Mouse (Mus musculus) small intestine, adult 2 months (tissue): ENCODE results near the gene Eid1. TPM values are rescaled to one million over a fixed set of nuclear protein-coding genes. Genes with fewer than 3 reads are reported as not detected.

Source experiments
- H3K27ac ChIP-seq: fragments of 200-500 bp; 2 replicates; pipeline ENCODE4 v1.5.1; 2012; ENCODE audit warnings: low read depth, low read length, control low read depth, inconsistent platforms; ENCODE audit not compliant: insufficient read depth
- H3K27me3 ChIP-seq: fragments of 200-500 bp; 2 replicates; pipeline ENCODE4 v1.6.1; 2012; ENCODE audit warnings: mild to moderate bottlenecking, moderate library complexity, low read length, inconsistent platforms; ENCODE audit not compliant: control insufficient read depth, insufficient read depth
- H3K36me3 ChIP-seq: fragments of 200-500 bp; 2 replicates; pipeline ENCODE4 v1.6.1; 2012; ENCODE audit warnings: mild to moderate bottlenecking, low read length, control low read depth, inconsistent platforms; ENCODE audit not compliant: control insufficient read depth, insufficient read depth
- H3K4me1 ChIP-seq: fragments of 200-500 bp; 2 replicates; pipeline ENCODE4 v1.6.1; 2012; ENCODE audit warnings: low read length, inconsistent platforms, mixed read lengths; ENCODE audit not compliant: control insufficient read depth, insufficient read depth, insufficient read length
- H3K4me3 ChIP-seq: fragments of 200-500 bp; 2 replicates; pipeline ENCODE4 v1.5.1; 2012; ENCODE audit warnings: low read depth, mild to moderate bottlenecking, control low read depth, inconsistent platforms, low read length, moderate library complexity
- CTCF ChIP-seq: fragments of 200-500 bp; IDR thresholded peaks from 2 replicates; pipeline ENCODE4 v1.5.1; 2012; ENCODE audit warnings: low read depth, mild to moderate bottlenecking, control low read depth, inconsistent platforms, low read length, moderate library complexity, mixed read lengths; ENCODE audit not compliant: insufficient replicate concordance, insufficient read length; ENCODE audit errors: extremely low read depth
- POLR2A ChIP-seq: fragments of 200-500 bp; IDR thresholded peaks from 2 replicates; pipeline ENCODE4 v1.6.1; 2012; ENCODE audit warnings: low read depth, mild to moderate bottlenecking, control low read depth, inconsistent platforms, low read length, moderate library complexity
- WGBS: fragments of 180-500 bp; shearing (Covaris S2); methylation state at CpG from one replicate; pipeline ENCODE4 v1.1.7; 2018; 5-methylcytosine and 5-hydroxymethylcytosine counted together
- polyA plus RNA-seq: library from polyadenylated mRNA; depleted of rRNA; stranded (reverse); fragments of >200 nt; gene quantifications from 2 replicates; pipeline ENCODE4 v1.2.3, GENCODE M21; 2012

The Eid1 gene
- polyA plus RNA-seq, 1 experiment, result 5.3 TPM

GRCm38 (mm10) chr2:125637331-125637730 lies 35.6 kb upstream of the Eid1 start:
- Histone ChIP-seq H3K4me1 (no peaks in the 10 kb centered on the region), H3K27me3 (no peaks in the 10 kb centered on the region), H3K27ac (no peak overlapping the region), H3K36me3 (no peaks in the 10 kb centered on the region), H3K4me3 (no peak overlapping the region)
- WGBS, result 65% methylated on average over 7 of the region's 7 CpGs
- no peak for TF ChIP-seq POLR2A
- TF ChIP-seq CTCF, result no peak

- TF ChIP-seq POLR2A (no peak), CTCF (no peak)
- no peaks in the 10 kb centered on the region for H3K4me1 ChIP-seq
- no peak overlapping the region for H3K4me3 ChIP-seq
- WGBS, result 72% methylated on average over 6 of the region's 6 CpGs
- H3K27ac ChIP-seq, result no peak overlapping the region
- H3K36me3 ChIP-seq, result no peaks in the 10 kb centered on the region
- no peaks in the 10 kb centered on the region for H3K27me3 ChIP-seq
Measured at GRCm38 (mm10) chr2:125644912-125645311, 28.0 kb upstream of the Eid1 start.

- 87% methylated on average over 5 of the region's 5 CpGs for WGBS
Measured at GRCm38 (mm10) chr2:125650038-125650437, 22.9 kb upstream of the Eid1 start.

GRCm38 (mm10) chr2:125650742-125651352 lies 22.0 kb upstream of the Eid1 start:
- H3K27ac ChIP-seq, result no peak overlapping the region
- WGBS, result 89% methylated on average over 14 of the region's 14 CpGs
- H3K27me3 ChIP-seq, result no peaks in the 10 kb centered on the region
- H3K4me1 ChIP-seq, result 0 out of 2 replicates have a peak, but pooled peaks cover 2% of the 10 kb centered on the region
- no peak overlapping the region for H3K4me3 ChIP-seq
- TF ChIP-seq POLR2A (no peak), CTCF (no peak)
- H3K36me3 ChIP-seq, result no peaks in the 10 kb centered on the region

More at GRCm38 (mm10) chr2:125650038-125650437, 22.9 kb upstream of the Eid1 start:
- H3K36me3 ChIP-seq, result no peaks in the 10 kb centered on the region
- no peak overlapping the region for H3K4me3 ChIP-seq
- no peak overlapping the region for H3K27ac ChIP-seq
- H3K27me3 ChIP-seq, result no peaks in the 10 kb centered on the region
- TF ChIP-seq POLR2A (no peak), CTCF (no peak)
- 0 out of 2 replicates have a peak, but pooled peaks cover 2% of the 10 kb centered on the region for H3K4me1 ChIP-seq

- Histone ChIP-seq H3K4me3 (no peak overlapping the region), H3K4me1 (0 out of 2 replicates have a peak, but pooled peaks cover 2% of the 10 kb centered on the region), H3K27me3 (no peaks in the 10 kb centered on the region), H3K27ac (no peak overlapping the region), H3K36me3 (no peaks in the 10 kb centered on the region)
- WGBS, result 53% methylated on average over 8 of the region's 8 CpGs
- TF ChIP-seq CTCF, result no peak
- no peak for TF ChIP-seq POLR2A
Measured at GRCm38 (mm10) chr2:125651563-125651962, 21.3 kb upstream of the Eid1 start.

- WGBS, result 87% methylated on average over 2 of the region's 2 CpGs
- TF ChIP-seq POLR2A, result no peak
- TF ChIP-seq CTCF, result no peak
- no peaks in the 10 kb centered on the region for H3K27me3 ChIP-seq
Measured at GRCm38 (mm10) chr2:125653286-125653685, 19.6 kb upstream of the Eid1 start.

GRCm38 (mm10) chr2:125655391-125655790 lies 17.5 kb upstream of the Eid1 start:
- no peak overlapping the region for H3K27ac ChIP-seq
- 86% methylated on average over 9 of the region's 9 CpGs for WGBS
- 0 out of 2 replicates have a peak, but pooled peaks cover 2% of the 10 kb centered on the region for H3K4me1 ChIP-seq
- H3K36me3 ChIP-seq, result no peaks in the 10 kb centered on the region
- no peak for TF ChIP-seq CTCF
- TF ChIP-seq POLR2A, result no peak
- no peaks in the 10 kb centered on the region for H3K27me3 ChIP-seq
- no peak overlapping the region for H3K4me3 ChIP-seq

More at GRCm38 (mm10) chr2:125653286-125653685, 19.6 kb upstream of the Eid1 start:
- no peak overlapping the region for H3K27ac ChIP-seq
- no peak overlapping the region for H3K4me3 ChIP-seq
- H3K36me3 ChIP-seq, result no peaks in the 10 kb centered on the region
- H3K4me1 ChIP-seq, result 0 out of 2 replicates have a peak, but pooled peaks cover 2% of the 10 kb centered on the region
